Comparison of ENCODE assay signal across 7 mouse cellular contexts in genomic region chr13:102957508-102958272, GRCm38 (mm10).
DNase-seq lines count a peak whose midpoint lies in the region; ATAC-seq and TF ChIP-seq lines count a peak whose summit lies in the region.

No protein-coding gene starts in this region.

- DNase-seq in right cerebral cortex, adult 18-20 months = peak; percentile 24
- DNase-seq in right cerebral cortex, postnatal 36 days (ENCODE audit: low spot score in 2 of 2) = no peak
- DNase-seq in hindlimb bud, embryonic 11.5 days (ENCODE audit: extremely low spot score, low read depth, low spot score) = peak; percentile 2
- peak; percentile 15 for DNase-seq in lung, postnatal 10 days
- no peak for DNase-seq in urinary bladder, adult 18-20 months (ENCODE audit: low spot score in 2 of 2)

- peaks cover 2% of the 10 kb centered on the region for H3K4me1 ChIP-seq in embryonic fibroblast, embryonic 13.5 days (ENCODE audit: control insufficient read depth, insufficient read depth, low read length)
- peaks cover 12% of the 10 kb centered on the region; the same call in 1 of the 2 replicates for H3K4me1 ChIP-seq in stomach, embryonic 14.5 days (ENCODE audit: control insufficient read depth, insufficient read depth, low read length)

- H3K9me3 ChIP-seq in stomach, embryonic 14.5 days (ENCODE audit: control insufficient read depth, low read depth, low read length) = no peaks in the 10 kb centered on the region

- no peak for TF ChIP-seq CTCF in embryonic fibroblast, embryonic 13.5 days (IDR thresholded peaks at IDR 0.05; ENCODE audit: borderline replicate concordance, insufficient read depth, low read length)

- no peaks in the 10 kb centered on the region for H3K36me3 ChIP-seq in stomach, embryonic 14.5 days (ENCODE audit: control insufficient read depth, insufficient read depth, low read length)

- H3K4me3 ChIP-seq in embryonic fibroblast, embryonic 13.5 days (ENCODE audit: insufficient read depth, low read length) = peak overlapping the region; percentile 63
- H3K4me3 ChIP-seq in stomach, embryonic 14.5 days (ENCODE audit: low read depth, low read length) = peak overlapping the region; percentile 19

- H3K27ac ChIP-seq in embryonic fibroblast, embryonic 13.5 days (ENCODE audit: insufficient read depth, low read length) = peak overlapping the region; percentile 97
- 0 out of 2 replicates have a peak overlapping the region, but pooled peaks have one; percentile 21 for H3K27ac ChIP-seq in stomach, embryonic 14.5 days (ENCODE audit: low read length)

- no peak for ATAC-seq in stomach, embryonic 14.5 days (ENCODE audit: insufficient number of reproducible peaks, insufficient read depth, low FRiP score, low read depth)

- no peak overlapping the region for H3K9ac ChIP-seq in stomach, embryonic 14.5 days (replicated peaks; ENCODE audit: low read depth, low read length)

- WGBS in stomach, embryonic 14.5 days = 7% methylated on average over 15 of the region's 15 CpGs

- H3K4me2 ChIP-seq in stomach, embryonic 14.5 days (replicated peaks; ENCODE audit: low read depth, low read length) = peak overlapping the region; percentile 46

- no peaks in the 10 kb centered on the region for H3K27me3 ChIP-seq in stomach, embryonic 14.5 days (ENCODE audit: control insufficient read depth, insufficient read depth, low read length)

- TF ChIP-seq POLR2A in embryonic fibroblast, embryonic 13.5 days (IDR thresholded peaks at IDR 0.05; ENCODE audit: low read depth, low read length) = peak; percentile 28; the same call in 1 of the 2 replicates

Comparison
In these comparisons a context has a peak if more than half of its experiments do, and no peak if none do; other contexts are left out.
1. DNase-seq: peak in right cerebral cortex, adult 18-20 months (single experiment), hindlimb bud, embryonic 11.5 days (single experiment) and lung, postnatal 10 days (single experiment); none in right cerebral cortex, postnatal 36 days (0 of 2) and urinary bladder, adult 18-20 months (0 of 2).